Mouse (Mus musculus) spleen, embryonic (tissue): ENCODE results near the gene Kin.

Source experiments
- CTCF ChIA-PET: fragments of 350-600 bp; sonication (Branson Sonifier 250); formaldehyde crosslinking; loops from one replicate; lab custom pipeline; 2022; lab: Charles Lee

Kin gene

DNA sequence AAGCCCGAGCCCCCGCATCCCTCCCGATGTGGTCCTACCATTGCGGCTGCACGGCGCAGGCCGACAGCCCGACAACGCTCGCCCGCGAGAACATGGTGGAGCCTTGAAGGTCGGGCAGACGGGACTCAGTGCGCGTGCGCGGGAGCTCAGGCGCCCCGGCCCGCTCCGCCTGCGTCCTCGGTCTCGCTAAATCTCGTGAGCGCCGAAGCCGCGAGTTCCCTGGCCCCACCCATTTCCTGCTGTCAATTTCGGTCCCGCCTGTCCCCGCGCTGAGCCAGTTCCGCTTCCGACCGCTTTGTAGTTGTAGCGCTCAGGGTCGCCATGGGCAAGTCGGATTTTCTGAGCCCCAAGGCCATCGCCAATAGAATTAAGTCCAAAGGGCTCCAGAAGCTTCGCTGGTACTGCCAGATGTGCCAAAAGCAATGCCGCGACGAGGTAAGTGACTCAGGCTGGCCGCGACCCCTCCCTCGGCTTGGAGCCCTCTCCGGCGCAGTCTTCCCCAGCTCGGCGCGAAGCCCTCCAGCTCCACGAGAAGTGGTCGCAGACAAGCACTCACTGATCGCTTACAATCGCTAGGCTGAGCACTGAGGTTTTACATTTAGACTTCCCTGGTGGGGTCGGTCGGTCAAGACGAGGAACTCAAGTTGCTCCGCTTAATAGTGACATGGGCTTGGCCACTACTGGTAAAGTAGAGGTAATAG is at the start of gene Kin, which contains the start of gene Atp5c1:
Gene Kin, plus strand, starts transcription at position 284 of the 701 bp plus-strand sequence.
Gene Atp5c1, minus strand, starts transcription at position 201 of the 701 bp plus-strand sequence.
- CTCF ChIA-PET, result interaction anchor here (0.5 to 0.7 kb wide), 2 partner anchors 16 to 216 kb away, joined by 3 read pairs; no protein-coding TSS in a partner anchor

DNA sequence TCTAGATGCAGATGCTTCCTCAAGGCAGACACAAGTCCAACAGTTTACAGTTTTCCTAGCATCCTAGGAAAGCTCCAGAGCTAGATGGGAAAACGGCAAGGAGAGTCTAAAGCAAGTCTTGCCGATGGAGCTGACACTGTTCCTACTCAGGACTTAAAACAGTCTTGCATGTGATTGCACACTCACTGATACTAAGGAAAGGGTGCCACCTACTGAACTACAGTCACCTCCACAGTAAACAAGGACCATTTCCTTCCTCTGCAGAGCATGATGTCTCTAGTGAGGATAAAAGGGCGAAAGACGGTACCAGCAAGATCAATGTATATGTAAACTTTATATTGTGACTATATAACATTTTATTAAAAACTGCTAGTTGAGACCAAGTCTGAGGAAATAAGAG is 46.7 kb upstream of the Kin start:
- CTCF ChIA-PET, result no interaction called here

DNA sequence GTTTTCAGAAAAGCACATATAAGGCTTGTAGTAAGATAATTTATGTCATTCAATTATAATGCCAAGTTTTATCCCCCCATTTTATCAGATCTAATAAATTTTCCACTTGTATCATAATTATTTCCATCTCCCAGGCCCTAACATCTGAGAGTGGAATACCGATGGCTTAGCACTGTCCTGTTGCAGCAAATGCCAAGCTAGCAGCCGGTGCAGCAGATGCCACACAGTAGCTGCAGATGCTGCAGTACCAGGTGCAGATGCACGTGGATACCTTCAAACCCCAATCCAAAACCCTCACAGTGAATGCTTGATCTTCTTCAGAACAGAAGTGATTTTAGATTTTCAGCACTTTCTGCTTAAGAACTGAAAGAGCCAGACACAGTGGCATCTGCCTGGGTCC is 45.4 kb upstream of the Kin start:
- CTCF ChIA-PET, result interaction anchor here (0.7 kb wide), 2 partner anchors 18 to 91 kb away, joined by 3 read pairs; no protein-coding TSS in a partner anchor

DNA sequence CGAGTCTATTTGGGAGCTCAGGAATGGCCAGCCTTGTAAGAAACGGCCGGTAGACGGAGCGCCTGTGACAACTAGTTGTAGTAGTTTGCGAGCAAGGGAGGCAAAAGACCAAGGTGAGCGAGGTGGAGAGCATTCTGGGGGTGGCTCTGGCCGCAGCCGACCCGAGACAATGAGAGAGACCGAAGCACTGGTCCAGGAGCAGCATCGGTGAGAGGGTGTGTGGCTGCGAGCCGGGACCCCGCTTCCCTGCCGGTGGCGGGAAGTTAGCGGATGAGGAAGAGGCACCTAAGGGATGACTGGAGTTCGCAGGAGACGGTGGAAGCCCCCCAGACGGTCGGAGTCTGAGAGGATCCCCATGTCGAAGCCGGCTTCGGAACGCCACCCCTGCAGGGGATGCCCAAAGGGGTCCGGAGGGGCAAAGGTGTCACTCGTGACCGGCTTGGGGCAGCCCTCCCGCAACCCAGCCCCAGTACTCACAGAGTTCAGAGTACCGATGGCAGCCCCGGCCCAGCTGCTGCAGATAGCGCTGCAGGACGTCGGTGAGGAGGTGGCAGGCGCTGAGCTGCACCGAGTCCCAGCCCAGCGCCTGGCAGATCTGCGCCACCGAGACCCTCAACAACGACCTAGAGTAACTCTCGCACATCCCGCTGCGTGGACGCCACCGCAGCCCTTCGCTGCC is 32.5 kb upstream of the Kin start:
- CTCF ChIA-PET, result no interaction called here

DNA sequence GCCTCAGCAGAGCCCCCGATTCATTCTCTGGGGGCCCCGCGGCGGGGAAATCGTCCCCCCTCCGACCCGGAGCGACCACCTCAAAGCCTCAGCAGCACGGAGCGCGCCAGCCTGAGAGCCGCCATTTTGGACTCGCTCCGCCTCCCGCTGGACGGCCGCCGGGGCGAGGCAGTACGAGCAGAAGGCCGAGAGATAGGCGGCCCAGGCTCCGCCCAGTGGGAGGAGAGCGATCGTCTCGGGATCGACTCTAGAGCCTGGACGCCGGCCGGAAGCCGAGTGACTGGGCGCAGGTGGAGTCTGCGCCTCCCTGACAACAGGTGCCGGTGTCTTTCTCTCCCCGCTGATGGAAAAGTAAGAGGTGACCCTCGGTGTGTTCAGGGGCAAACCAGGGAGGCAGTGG is 31.9 kb upstream of the Kin start, which contains the start of gene Taf3:
Gene Taf3, minus strand, starts transcription at position 136 of the 400 bp plus-strand sequence.
- CTCF ChIA-PET, result no interaction called here

DNA sequence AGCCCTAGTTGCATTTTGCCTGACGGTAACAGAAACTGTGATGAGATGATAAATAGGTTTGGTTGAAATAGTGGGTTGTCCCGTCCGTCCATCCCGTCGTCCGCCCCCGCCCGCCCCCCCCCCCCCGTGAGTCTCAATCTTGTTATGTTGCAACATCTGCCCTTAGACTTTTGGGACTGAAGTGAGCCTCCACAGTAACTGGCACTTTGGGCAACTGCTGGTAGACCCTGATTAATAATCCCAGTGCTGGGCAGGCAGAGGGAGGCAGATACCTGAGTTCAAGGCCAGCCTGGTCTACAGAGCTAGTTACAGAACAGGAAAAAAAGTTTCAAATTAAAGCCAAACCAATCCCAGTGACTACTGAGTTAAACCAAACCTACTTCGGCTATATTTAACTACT is 30.9 kb upstream of the Kin start:
- CTCF ChIA-PET, result interaction anchor here (0.6 kb wide), 2 partner anchors 80 to 111 kb away, joined by 3 to 11 read pairs; no protein-coding TSS in a partner anchor

DNA sequence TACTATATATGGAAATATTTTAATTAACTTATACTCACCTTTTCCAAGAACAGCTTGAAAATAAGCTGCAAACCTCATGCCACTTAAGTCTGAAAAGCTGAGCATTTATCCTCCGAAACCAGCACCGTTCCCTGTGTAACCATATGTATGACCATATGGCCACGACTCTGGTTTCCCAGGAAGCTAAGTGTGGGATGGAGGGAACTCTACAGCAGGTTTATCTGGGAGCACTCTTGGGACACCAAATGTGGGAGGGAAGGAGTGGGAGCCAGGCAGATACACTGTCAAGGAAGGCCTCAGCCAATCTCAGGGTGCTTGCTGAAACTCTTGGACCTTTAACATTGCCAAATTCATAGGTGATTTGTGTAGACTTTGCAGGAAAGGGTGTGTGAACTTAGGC is 29.5 kb upstream of the Kin start:
- CTCF ChIA-PET, result no interaction called here

DNA sequence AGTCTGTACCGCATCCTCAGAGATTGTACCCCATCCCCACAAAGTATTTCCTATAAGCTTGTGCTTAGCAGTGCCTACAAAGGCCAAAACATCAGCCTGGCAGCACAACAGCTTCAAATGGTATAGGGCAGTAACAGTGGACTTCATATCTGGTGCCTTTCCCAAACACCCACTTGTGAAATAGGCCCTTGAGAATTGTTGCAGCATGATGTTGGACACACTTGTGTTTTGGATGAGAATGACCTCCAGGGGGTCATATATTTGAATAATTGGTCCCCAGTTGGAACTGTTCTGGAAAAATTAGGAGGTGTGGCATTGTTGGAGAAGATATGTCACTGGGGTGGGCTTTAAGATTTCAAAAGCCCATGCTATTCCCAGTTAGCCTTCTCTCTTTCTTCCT is 28.4 kb upstream of the Kin start:
- CTCF ChIA-PET, result no interaction called here

DNA sequence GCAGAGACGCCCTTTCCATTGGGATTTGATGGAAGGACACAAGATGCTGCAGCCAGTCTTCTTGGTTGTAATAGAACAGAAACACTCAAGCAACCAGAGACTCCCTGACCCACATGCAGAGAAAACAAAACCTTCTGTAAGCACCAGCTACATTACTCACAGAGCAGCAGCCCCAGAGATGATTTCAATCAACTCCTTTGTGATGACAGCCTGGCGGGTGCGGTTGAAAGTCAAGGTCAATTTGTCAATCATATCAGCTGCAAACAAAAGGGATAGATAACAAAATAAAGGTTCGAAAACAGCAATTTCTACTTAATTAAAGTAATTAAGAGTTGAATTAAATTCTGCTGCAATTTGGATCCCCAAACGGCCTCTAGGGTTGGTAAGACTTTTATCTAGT is 21.6 kb upstream of the Kin start:
- CTCF ChIA-PET, result no interaction called here

DNA sequence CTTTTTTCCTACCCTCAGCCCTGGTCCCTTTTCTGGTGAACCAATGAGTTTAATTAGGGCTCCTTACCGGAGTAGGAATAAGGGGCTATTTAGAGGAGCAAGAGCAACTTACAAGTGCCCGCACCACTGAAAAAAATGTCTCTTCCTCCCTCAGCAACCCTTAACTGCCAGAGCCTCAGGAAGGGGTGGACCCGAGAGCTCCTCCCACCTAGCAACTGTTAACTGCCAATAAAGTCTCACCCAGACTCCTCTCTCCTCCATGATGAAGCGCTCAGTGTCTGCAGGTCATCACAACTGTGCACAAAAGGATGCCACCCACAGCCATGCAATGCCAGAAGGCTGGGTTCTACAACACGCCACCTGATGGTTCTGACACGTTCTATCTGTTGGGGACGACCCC is 8.6 kb upstream of the Kin start:
- CTCF ChIA-PET, result no interaction called here

DNA sequence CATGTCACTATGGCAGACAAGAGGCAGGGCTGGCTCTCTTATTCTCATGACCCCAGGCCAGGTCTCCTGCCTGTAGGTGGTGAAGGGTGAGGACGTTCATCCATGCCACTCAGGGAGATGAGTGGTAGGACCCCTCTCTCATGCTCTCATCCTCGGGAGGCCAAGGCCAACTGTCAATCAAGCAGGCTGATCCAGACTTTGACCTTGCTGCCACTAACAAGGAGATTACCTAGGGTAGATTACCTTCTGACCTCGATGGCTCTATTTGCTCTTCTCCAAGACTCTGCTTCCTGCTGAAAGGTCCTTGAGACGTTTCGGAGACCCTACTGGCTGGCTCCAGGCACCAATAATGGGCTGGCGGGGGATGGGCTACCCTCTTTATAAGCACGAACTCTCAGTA is 5.9 kb upstream of the Kin start:
- CTCF ChIA-PET, result no interaction called here

DNA sequence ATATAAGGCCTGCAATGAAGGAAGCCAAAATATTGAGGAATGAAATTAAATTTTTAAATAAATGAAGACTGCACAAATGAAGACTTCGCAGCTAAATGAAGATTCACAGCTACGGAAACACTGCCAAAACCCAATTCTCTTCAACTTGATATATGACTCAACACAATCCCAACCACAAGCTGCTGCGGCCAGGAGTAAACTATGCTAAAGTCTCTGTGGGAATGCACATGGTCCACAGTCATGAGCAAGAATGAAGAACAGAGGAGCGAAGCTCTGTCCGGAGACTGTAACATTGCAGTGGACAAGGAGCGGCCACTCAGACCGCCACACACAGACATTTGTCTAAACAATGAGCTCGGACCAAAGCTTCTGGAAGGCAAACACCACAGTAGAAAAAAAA is 3.7 kb upstream of the Kin start:
- CTCF ChIA-PET, result no interaction called here

DNA sequence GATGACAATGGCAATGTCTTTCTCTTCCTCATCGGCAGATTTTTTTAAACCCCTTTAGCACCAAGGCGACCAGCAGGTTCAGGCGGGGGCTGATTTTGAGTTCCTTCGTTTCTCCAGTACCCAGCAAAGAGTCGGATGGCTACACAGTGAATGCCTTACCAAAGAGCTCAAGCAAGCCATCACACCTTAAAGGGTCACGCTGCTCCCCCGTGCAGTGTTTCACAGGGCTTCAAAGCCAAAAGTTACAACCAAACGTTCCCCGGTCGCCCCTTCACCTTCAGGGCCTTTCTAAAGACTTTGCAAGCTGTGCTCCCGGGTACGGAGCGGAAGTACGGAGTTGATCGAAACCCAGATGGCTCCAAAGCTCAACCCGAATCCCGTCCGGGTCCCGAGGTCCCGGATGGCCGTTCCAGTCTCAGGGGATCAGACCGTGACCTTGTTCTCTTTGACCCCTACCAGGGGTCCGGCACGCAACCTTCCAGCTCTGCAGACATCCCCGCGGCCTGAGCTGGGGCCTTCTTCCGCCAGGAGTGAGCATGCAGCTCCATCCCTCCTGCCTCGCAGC is 566 bp upstream of the Kin start:
- CTCF ChIA-PET, result interaction anchor here (0.7 kb wide), 1 partner anchor 217 kb away, joined by 3 read pairs; no protein-coding TSS in a partner anchor

DNA sequence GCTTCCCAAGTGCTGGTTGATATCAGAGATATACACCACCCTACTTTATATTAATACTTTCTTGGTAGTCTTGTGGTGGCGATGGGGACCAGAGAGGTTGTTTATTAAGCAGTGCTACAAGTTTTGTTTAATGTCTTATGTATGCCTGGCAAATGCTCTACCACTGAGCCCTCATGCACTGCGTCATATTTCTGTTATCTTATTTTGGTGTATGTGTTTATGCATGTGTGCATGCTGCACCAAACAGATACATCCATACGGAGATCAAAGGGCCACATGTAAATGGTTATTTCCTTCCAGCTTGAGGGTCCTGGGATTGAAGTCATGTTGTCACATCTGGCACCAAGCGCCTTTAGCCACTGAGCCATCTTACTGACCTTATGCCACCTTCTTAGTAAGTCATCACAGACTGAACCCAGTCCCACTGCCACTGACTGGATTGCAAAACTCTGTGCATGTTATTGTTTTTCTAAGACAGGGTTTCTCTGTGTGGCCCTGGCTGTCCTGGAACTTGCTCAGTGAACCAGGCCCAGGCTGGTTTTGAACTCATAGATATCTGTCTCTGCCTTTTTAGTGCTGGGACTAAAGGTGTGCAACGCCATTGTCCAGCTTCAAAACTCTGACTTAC is 1.2 kb downstream of the Kin start:
- CTCF ChIA-PET, result no interaction called here

DNA sequence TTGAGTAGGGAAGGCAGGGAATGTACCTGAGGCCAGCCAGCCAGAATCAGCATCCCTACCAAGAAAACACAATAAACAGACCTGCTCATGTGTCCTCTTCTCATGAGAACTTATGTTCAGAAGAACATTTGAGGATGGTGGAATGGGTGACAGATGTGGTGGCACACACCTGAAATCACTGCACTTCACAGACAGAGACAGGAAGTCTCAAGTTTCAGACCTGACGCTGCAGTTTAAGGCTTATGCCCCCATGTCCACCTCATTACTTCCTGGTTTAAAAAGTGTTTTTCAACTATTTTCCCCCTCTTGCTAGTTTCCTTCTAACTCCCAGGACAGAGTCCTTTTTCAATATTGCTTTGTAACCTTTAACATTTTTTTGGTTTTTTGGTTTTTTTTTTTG is 2.3 kb downstream of the Kin start:
- CTCF ChIA-PET, result no interaction called here

DNA sequence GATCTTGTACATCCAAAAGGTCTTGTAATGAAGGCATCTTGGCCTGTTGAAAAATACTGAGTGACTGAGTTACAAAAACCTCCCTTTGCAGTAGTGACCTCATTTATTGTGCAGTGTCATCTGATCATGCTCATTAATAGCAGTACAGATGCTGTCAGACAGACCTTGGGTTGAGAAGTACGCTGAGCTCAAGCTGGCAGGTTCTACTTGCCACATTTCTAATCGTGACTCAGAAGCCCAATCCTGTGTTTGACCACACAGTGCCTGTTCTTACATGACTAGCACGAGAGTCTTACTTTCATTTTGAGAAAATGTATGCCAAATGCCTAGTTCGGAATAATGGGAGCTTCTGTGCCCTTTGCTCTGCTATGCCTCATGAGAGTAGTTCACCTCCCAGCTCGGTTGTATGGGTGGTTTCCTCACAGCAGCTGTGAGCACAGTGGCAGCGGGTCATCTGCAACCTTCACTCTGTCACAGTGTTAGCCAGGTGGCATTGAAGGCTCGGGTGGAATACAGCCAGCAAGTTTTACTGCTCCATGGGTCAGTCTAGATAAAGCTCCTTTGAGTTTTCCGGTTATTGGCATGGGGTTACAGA is 7.0 kb downstream of the Kin start:
- CTCF ChIA-PET, result no interaction called here

DNA sequence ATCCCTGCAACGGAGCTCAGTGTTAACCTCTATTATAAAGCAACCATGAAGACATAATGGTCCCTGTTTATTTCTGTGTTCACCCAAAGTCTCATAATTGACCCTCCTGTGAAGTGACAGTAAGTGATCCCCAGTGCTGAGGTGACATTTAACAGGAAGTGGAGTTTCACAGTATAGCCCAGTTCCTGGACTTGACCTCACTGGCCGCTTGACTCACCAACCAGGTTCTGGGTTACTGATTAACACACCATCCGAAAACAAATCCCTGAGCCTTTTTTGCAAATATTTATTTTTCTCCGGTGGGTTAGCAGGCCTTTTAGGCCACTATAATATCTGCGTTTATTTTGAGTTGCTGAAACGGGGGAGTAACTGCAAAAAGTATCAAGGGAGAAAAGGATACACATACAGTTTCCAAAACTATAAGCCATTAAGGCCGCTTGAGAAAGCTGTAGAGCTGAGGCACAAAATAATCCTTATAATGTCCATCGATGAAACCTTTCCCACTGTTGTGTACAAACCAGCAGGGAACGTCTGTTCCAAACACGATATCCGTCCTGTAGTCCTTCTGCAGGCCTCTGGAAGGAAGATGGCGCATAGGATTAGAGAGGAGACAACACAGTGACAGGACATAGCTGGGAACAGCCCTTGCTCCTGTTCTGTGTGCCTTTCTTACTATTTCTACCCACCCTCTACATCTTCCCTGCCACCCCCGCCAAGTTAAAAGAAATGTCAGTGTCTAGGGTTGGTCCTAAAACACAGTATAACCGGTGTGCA is 14.1 kb downstream of the Kin start:
- CTCF ChIA-PET, result no interaction called here

DNA sequence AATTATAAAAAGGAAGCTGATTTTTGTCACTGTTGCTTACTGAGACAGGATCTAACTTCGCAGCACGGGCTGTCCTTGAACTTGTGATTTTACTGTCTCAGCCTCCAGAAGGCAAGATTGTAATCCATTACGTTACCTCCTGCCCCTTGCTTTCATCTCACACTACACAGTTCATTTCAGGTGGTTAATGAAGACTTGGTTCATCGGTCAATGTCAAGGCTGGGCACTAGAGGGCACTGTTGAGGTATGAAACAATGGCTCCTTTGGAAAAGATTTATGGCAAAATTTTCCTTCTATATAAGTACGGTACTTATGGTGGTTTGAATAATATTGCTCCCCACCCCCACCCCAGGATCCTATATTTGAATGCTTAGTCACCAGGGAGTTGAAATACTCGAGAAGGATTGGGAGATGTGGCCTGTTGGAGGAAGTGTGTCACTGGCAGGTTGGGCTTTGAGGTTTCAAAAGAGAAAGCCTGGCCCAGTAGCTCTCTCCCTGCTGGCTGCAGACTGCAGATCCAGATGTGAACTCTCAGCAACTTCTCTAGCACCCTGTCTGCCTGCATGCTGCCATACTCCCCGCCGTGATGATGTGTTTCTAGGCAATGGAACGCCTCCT is 18.3 kb downstream of the Kin start:
- CTCF ChIA-PET, result interaction anchor here (0.6 to 0.9 kb wide), 3 partner anchors 12 to 189 kb away, joined by 3 to 19 read pairs (median 5); no protein-coding TSS in a partner anchor

DNA sequence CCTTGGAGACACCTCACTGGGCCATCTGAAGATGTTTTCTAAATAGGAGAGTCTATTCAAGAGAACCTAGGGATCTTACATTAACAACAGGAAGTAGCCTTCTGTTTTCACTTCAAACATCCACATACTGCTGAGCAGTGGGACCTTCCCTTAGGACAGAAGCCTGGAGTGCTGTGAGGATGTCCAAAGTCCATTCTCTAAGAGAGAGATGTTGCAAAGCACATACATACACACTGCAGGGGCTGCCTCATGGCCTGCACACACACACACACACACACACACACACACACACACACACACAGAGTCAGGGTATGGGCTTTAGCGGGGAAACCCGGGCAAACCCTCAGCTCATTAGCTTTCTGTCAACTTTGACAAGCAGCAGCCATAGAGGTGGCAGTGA is 20.1 kb downstream of the Kin start:
- CTCF ChIA-PET, result interaction anchor here (0.9 kb wide), 1 partner anchor 190 kb away, joined by 3 read pairs; no protein-coding TSS in a partner anchor

DNA sequence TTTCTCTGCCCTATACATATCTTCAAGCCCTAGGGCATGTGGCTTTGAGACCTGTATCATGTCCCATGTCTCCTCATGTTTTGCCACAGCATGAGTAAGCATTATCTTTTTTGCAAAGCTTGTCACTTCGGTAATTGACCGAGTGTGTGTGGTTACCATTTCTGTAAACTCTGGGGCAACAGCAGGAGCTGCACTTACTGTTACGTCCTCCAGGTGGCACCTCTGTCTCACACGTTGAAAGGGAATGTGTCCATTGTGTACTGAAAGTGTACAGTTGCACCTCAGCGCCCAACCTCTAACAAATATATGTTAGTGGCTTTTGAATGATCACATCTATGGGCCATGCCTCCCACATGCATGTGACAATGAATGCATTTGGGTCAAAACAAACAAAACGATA is 20.8 kb downstream of the Kin start:
- CTCF ChIA-PET, result interaction anchor here (0.7 to 0.9 kb wide), 3 partner anchors 41 to 189 kb away, joined by 3 read pairs; no protein-coding TSS in a partner anchor
